ENCODE assay signal across 8 mouse cellular contexts in the genomic region with DNA sequence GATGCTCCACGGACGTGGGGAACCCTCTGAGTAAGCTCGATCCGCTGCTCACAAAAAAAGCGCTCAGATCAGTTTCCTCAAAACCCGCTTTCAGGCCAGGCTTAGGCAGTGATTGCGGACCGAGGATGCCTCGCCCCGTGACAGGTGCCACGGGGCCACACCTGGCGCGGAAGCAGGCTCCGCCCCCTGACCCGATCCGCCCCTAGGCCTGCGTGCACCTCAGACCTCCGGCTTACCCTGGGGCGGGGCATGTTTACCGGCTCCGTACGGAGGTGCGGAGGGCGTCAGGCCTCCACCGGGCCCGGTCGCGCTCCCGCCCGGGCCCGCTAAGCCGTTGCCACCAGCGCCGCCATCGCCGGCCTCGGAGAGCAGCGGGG. TPM values are rescaled to one million over a fixed set of nuclear protein-coding genes. Genes with fewer than 3 reads are reported as not detected.
DNase-seq lines count a peak whose midpoint lies in the region; ATAC-seq and TF ChIP-seq lines count a peak whose summit lies in the region.

No protein-coding gene starts in this region.

- TF ChIP-seq POLR2A in liver, adult 2 months (IDR thresholded peaks at IDR 0.05; ENCODE audit: extremely low read depth, insufficient read depth, low read length), result no peak

- peak; percentile 40 for DNase-seq in gastrocnemius, adult 18-20 months (ENCODE audit: low spot score)
- no peak for DNase-seq in gastrocnemius, postnatal 4 days (ENCODE audit: low spot score in 2 of 2)
- peak; percentile 16 for DNase-seq in 416B (ENCODE audit: low read depth)
- no peak for DNase-seq in hindbrain, embryonic 10.5 days (ENCODE audit: low spot score)
- DNase-seq in liver, adult 2 months (ENCODE audit: extremely low read depth, low read depth, low spot score), result peak; percentile 69
- DNase-seq in thymus, postnatal 14 days, result peak; percentile 84

- no peaks in the 10 kb centered on the region for H3K27me3 ChIP-seq in hindbrain, embryonic 10.5 days (ENCODE audit: insufficient read depth, poor library complexity, severe bottlenecking)
- no peaks in the 10 kb centered on the region for H3K27me3 ChIP-seq in liver, adult 2 months (ENCODE audit: control insufficient read depth, insufficient read depth, low read length)
- H3K27me3 ChIP-seq in midbrain, embryonic 16.5 days (ENCODE audit: control insufficient read depth, insufficient read depth, low read depth, low read length), result no peaks in the 10 kb centered on the region

- ATAC-seq in activated CD4-positive, CD25-positive, alpha-beta regulatory T cell, adult 4 months, result peak; percentile 26
- peak; percentile 50 for ATAC-seq in midbrain, embryonic 16.5 days

- no peaks in the 10 kb centered on the region for H3K9me3 ChIP-seq in hindbrain, embryonic 10.5 days
- no peaks in the 10 kb centered on the region for H3K9me3 ChIP-seq in midbrain, embryonic 16.5 days (replicated peaks; ENCODE audit: control insufficient read depth, low read length, poor library complexity, severe bottlenecking)

- peak overlapping the region; percentile 89 for H3K4me3 ChIP-seq in hindbrain, embryonic 10.5 days
- H3K4me3 ChIP-seq in liver, adult 2 months (ENCODE audit: insufficient read depth, low read depth, low read length), result peak overlapping the region; percentile 68
- H3K4me3 ChIP-seq in midbrain, embryonic 16.5 days (ENCODE audit: low read depth, low read length), result peak overlapping the region; percentile 62

- no peak for TF ChIP-seq CTCF in liver, adult 2 months (IDR thresholded peaks at IDR 0.05; ENCODE audit: low read depth, low read length)

- WGBS in hindbrain, embryonic 10.5 days, result under 1% methylated on average over 38 of the region's 38 CpGs
- under 1% methylated on average over 38 of the region's 38 CpGs for WGBS in liver, adult 2 months
- under 1% methylated on average over 32 of the region's 38 CpGs for WGBS in midbrain, embryonic 16.5 days

- H3K9ac ChIP-seq in liver, adult 2 months (ENCODE audit: low read depth, low read length), result peak overlapping the region; percentile 83
- peak overlapping the region; percentile 86 for H3K9ac ChIP-seq in midbrain, embryonic 16.5 days (ENCODE audit: low read depth, low read length)

- peaks cover 39% of the 10 kb centered on the region for H3K4me1 ChIP-seq in hindbrain, embryonic 10.5 days (replicated peaks)
- H3K4me1 ChIP-seq in liver, adult 2 months (ENCODE audit: control insufficient read depth, insufficient read depth, low read length), result peaks cover 9% of the 10 kb centered on the region
- peaks cover 29% of the 10 kb centered on the region for H3K4me1 ChIP-seq in midbrain, embryonic 16.5 days (ENCODE audit: control insufficient read depth, insufficient read depth, low read length)

- no peaks in the 10 kb centered on the region; the same call in 1 of the 2 replicates for H3K79me2 ChIP-seq in liver, adult 2 months (ENCODE audit: control insufficient read depth, insufficient read depth, low read length)

- peaks cover 40% of the 10 kb centered on the region for H3K36me3 ChIP-seq in hindbrain, embryonic 10.5 days
- H3K36me3 ChIP-seq in liver, adult 2 months (ENCODE audit: control insufficient read depth, insufficient read depth, low read length), result peaks cover 29% of the 10 kb centered on the region
- H3K36me3 ChIP-seq in midbrain, embryonic 16.5 days (ENCODE audit: control insufficient read depth, insufficient read depth, low read length), result peaks cover 17% of the 10 kb centered on the region

- peak overlapping the region; percentile 95 for H3K27ac ChIP-seq in hindbrain, embryonic 10.5 days
- H3K27ac ChIP-seq in liver, adult 2 months (replicated peaks; ENCODE audit: insufficient read depth, low read depth, low read length), result peak overlapping the region; percentile 80
- H3K27ac ChIP-seq in midbrain, embryonic 16.5 days (ENCODE audit: low read length), result peak overlapping the region; percentile 84

- H3K4me2 ChIP-seq in midbrain, embryonic 16.5 days (ENCODE audit: low read length), result peak overlapping the region; percentile 77

RNA-seq across cellular contexts. Expression of a gene that starts 0.3 kb away (rescaled TPM):
- 10 to 100 TPM; 16.1 to 16.7 TPM for total RNA-seq in gastrocnemius, adult 18-20 months (2021)
- 10 to 100 TPM; 23.5 to 25.2 TPM for total RNA-seq in gastrocnemius, postnatal 4 days (2021)
- 1 to 10 TPM; 3.6 to 4.1 TPM for polyA plus RNA-seq in activated CD4-positive, CD25-positive, alpha-beta regulatory T cell, adult 4 months (2017; shearing (Covaris generic))
- polyA plus RNA-seq in hindbrain, embryonic 10.5 days (2016; fragmentation: Nextera tagmentation; extraction: Ambion mirVana), result 59.0 and 63.9 TPM in 2 replicates
- total RNA-seq in liver, adult 2 months (2014; rRNA removed), result 11.9 and 18.7 TPM in 2 replicates
- polyA plus RNA-seq in liver, adult 2 months (2012; rRNA removed), result 40.5 and 43.6 TPM in 2 replicates
- 95.0 and 99.5 TPM in 2 replicates for polyA plus RNA-seq in midbrain, embryonic 16.5 days (2015; fragmentation: Nextera tagmentation; extraction: Ambion mirVana)

RNA-seq across cellular contexts. Expression of a gene that starts 0.5 kb away (rescaled TPM):
- 1 to 10 TPM; 3.3 to 4.5 TPM for total RNA-seq in gastrocnemius, adult 18-20 months (2021)
- 10 to 100 TPM; 12.7 to 13.9 TPM for total RNA-seq in gastrocnemius, postnatal 4 days (2021)
- 10 to 100 TPM; 61.0 to 76.3 TPM for polyA plus RNA-seq in activated CD4-positive, CD25-positive, alpha-beta regulatory T cell, adult 4 months (2017; shearing (Covaris generic))
- 72.3 and 83.2 TPM in 2 replicates for polyA plus RNA-seq in hindbrain, embryonic 10.5 days (2016; fragmentation: Nextera tagmentation; extraction: Ambion mirVana)
- total RNA-seq in liver, adult 2 months (2014; rRNA removed), result 102 and 111 TPM in 2 replicates
- 83.1 and 97.7 TPM in 2 replicates for polyA plus RNA-seq in liver, adult 2 months (2012; rRNA removed)
- polyA plus RNA-seq in midbrain, embryonic 16.5 days (2015; fragmentation: Nextera tagmentation; extraction: Ambion mirVana), result 20.8 and 22.8 TPM in 2 replicates

RNA-seq across cellular contexts. Expression of a gene that starts 5.6 kb away (rescaled TPM):
- 10 to 100 TPM; 29.1 to 29.2 TPM for total RNA-seq in gastrocnemius, adult 18-20 months (2021)
- 10 to 100 TPM; 61.1 to 62.7 TPM for total RNA-seq in gastrocnemius, postnatal 4 days (2021)
- 100 to 1,000 TPM in 1 of 2 experiments, 10 to 100 TPM in 1; 72.8 to 108 TPM for polyA plus RNA-seq in activated CD4-positive, CD25-positive, alpha-beta regulatory T cell, adult 4 months (2017; shearing (Covaris generic))
- 384 and 423 TPM in 2 replicates for polyA plus RNA-seq in hindbrain, embryonic 10.5 days (2016; fragmentation: Nextera tagmentation; extraction: Ambion mirVana)
- 27.8 and 33.6 TPM in 2 replicates for total RNA-seq in liver, adult 2 months (2014; rRNA removed)
- 27.1 and 28.4 TPM in 2 replicates for polyA plus RNA-seq in liver, adult 2 months (2012; rRNA removed)
- 173 and 193 TPM in 2 replicates for polyA plus RNA-seq in midbrain, embryonic 16.5 days (2015; fragmentation: Nextera tagmentation; extraction: Ambion mirVana)

RNA-seq across cellular contexts. Expression of a gene that starts 5.7 kb away (rescaled TPM):
- total RNA-seq in gastrocnemius, adult 18-20 months (2021), result 10 to 100 TPM; 45.9 to 47.5 TPM
- 10 to 100 TPM; 48.6 to 52.2 TPM for total RNA-seq in gastrocnemius, postnatal 4 days (2021)
- 100 to 1,000 TPM in 1 of 2 experiments, 10 to 100 TPM in 1; 73.9 to 108 TPM for polyA plus RNA-seq in activated CD4-positive, CD25-positive, alpha-beta regulatory T cell, adult 4 months (2017; shearing (Covaris generic))
- 164 and 174 TPM in 2 replicates for polyA plus RNA-seq in hindbrain, embryonic 10.5 days (2016; fragmentation: Nextera tagmentation; extraction: Ambion mirVana)
- total RNA-seq in liver, adult 2 months (2014; rRNA removed), result 69.2 and 85.0 TPM in 2 replicates
- 41.5 and 50.1 TPM in 2 replicates for polyA plus RNA-seq in liver, adult 2 months (2012; rRNA removed)
- polyA plus RNA-seq in midbrain, embryonic 16.5 days (2015; fragmentation: Nextera tagmentation; extraction: Ambion mirVana), result 113 and 117 TPM in 2 replicates

RNA-seq across cellular contexts. Expression of a gene that starts 14.0 kb away (rescaled TPM):
- 1 to 10 TPM; 2.2 to 6.2 TPM for total RNA-seq in gastrocnemius, adult 18-20 months (2021)
- total RNA-seq in gastrocnemius, postnatal 4 days (2021), result 1 to 10 TPM; 7.9 to 8.5 TPM
- 1 to 10 TPM in 1 of 2 experiments, not detected in 1; 9.9 TPM for polyA plus RNA-seq in activated CD4-positive, CD25-positive, alpha-beta regulatory T cell, adult 4 months (2017; shearing (Covaris generic))
- not detected in 2 replicates for polyA plus RNA-seq in hindbrain, embryonic 10.5 days (2016; fragmentation: Nextera tagmentation; extraction: Ambion mirVana)
- total RNA-seq in liver, adult 2 months (2014; rRNA removed), result 51.7 and 94.7 TPM in 2 replicates
- polyA plus RNA-seq in liver, adult 2 months (2012; rRNA removed), result 45.7 and 80.3 TPM in 2 replicates
- not detected in 2 replicates for polyA plus RNA-seq in midbrain, embryonic 16.5 days (2015; fragmentation: Nextera tagmentation; extraction: Ambion mirVana)

Comparison
In these comparisons a context has a peak if more than half of its experiments do, and no peak if none do; other contexts are left out.
1. DNase-seq: peak in gastrocnemius, adult 18-20 months (single experiment), 416B (single experiment), liver, adult 2 months (single experiment) and thymus, postnatal 14 days (single experiment); none in gastrocnemius, postnatal 4 days (0 of 2) and hindbrain, embryonic 10.5 days (single experiment).
2. Peak in every context shown above with its lines, with median percentiles within 50 percentile points of each other: H3K27ac ChIP-seq and H3K4me3 ChIP-seq.